Mouse (Mus musculus): Measurements from ENCODE around the gene Tcf23.
"Not testable (repeated sequence)": the region's sequence is repeated elsewhere in the genome, so short reads cannot be mapped to it uniquely, and the experiment has no call there.

Gene Tcf23

DNA sequence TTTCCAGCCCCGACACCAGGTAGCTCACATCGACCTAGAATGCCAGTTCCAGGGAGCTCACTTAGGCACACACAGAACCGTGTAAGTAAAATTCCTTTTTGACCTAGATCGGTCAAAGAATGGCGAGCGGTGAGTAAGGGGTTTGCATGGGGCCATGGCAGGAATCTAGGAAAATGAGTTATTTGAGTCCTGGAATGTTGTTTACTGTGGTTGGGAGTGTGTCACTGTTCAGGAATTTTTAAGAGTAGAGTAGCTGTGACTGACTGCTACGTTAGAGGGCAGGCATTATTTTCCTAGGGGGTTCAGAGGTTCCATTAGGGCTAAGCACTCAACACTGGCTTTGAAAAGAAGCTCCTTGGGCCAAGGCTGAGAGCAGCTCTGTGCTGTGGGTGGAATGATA lies 31.7 kb downstream of the Tcf23 start:
- DNase-seq: no peak

DNA sequence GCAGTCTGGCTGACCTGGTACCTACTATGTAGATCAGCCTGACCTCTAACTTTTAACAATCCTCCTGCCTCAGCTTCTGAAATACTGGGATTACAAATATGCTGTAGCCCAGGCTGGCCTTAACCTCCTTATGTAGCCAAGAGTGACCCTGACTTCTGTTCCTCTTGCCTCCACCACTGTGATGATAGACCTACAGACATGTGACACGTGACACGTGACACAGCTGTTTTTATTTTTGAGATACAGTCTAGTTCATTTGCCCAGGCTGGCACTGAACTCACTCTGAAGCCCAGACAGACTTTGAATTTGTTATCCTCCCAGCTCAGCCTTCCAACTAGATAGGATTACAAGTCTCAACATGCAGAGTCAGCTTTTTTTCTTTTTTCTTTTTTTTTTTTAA lies 32.5 kb downstream of the Tcf23 start:
- no peak for DNase-seq

DNA sequence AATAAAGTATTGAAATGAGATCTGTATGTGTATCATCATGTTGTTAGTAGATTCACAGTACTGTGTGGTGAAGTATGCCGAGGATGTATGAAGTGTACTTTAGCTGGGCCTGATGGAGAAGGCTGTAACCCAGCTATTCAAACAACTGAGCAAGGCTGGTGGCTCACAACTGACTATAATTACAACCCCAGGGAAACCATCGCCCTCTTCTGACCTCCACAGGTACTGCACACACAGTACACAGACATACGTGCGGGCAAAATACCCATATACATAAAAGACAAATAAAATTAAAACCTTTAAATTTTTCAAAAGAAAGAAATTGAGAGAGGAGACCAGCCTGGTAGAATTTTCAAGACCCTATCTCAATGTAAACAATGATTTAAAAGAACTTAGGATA lies 33.1 kb downstream of the Tcf23 start:
- DNase-seq: no peak

DNA sequence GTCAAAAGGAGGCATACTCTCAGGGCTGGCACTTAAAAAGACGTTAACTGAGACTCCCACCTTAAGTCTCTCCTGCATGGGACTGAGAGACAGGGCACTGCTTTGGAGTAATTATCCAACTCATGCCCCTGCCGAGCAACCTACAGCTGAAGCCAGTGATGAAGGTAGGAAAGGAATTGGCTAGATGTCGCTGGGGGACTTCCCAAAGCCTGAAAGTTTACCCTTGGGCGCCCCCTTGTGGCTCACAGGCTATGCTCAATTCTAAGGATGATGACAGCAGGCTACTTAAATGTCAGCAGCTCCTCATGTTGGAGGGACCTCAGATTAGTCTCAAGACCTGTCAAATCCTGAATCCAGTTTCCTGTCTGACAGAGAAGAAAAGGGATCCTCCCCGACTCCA lies 35.7 kb downstream of the Tcf23 start:
- peak; percentile 93 to 95 for DNase-seq

DNA sequence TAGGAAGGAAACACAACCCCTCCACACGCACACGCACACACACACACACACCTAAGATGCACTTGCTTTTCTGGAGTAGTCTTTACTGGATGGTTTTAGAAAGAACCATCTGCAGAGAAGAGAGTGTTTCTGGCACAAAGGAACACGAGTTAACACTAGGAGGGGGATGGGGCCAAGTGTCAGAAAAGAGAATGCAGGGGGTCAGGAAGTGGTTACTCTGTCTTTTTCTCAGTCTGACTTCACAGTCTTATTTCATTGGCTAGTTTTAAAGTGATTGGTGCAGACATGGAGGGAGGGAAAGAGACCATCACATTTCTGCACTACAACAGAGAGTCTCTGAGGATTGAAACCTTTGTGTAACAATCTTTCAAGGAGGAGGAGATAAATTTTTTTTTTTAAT lies 44.3 kb downstream of the Tcf23 start:
- DNase-seq: no peak

DNA sequence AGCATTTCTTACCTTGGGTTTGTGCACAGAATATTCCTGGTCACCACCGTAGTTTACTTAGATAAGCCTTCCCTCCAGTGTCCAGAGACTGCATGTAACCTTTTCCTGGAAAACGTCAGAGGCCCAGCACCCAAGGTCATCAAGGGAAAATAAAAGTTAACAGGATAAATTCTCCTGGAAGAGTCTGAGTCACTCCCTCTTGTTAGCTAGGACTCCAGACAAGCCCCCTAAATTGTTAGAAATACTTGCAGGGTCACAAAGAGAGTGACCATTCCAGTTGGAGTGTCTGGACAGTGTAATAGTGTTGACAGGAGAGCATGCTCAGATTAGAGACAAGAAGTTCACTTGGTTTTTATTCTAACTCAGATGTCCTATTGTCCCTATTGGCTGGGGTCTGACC lies 47.5 kb downstream of the Tcf23 start:
- DNase-seq: no peak

DNA sequence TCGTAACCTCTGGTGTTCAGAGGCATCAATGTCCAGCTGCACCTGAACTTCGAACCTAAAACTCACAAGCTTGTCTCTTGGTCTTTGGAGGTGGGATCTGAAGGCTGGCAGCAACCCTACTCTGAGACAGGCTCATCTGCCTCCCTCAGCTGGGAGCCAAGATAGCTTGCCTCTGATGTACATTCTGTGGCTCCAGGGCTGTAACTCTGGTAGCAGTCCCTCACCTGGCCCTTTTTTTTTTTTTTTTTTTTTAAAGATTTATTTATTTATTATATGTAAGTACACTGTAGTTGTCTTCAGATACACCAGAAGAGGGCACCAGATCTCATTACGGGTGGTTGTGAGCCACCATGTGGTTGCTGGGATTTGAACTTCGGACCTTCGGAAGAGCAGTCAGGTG lies 53.3 kb downstream of the Tcf23 start:
- DNase-seq: not testable (repeated sequence)

DNA sequence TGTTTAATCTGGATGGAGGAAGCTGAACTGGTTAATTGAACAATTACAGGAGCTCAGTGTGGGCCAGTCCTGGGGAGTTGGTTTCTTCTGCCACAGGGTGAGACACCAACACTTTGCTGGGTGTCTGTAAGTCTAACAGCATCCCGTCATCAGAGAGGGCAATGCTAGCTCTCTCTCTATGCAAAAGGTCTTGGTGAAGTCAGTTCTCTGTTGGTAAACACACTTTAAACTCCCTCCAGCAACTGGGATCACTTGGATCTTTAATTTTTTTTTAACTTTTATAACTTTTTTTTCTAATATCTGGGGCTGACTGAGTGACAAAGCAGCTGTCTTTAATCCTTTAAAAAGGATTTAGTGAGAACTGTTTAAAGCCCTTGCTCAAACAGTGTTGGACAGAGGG lies 54.2 kb downstream of the Tcf23 start:
- no peak for DNase-seq

DNA sequence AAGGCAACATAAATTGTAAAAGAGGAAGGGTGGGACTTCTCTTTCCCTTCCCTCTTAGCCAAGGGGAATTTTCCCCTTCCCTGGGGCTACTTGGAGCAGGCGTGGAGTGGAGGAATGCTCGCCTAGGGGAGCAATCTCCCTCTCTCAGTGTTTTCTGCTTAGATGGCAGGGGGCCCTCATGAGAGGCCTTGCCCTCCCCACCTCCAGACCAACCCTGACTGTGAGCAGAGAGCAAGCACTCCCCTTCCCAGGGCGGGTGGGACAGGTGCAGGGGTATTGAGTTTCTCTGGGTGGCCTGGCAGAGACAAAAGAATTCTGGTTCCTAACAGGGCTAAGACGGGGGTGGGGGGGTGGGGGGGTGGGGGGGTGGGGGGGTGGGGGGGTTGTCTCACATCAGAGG lies 54.8 kb downstream of the Tcf23 start:
- DNase-seq: no peak

DNA sequence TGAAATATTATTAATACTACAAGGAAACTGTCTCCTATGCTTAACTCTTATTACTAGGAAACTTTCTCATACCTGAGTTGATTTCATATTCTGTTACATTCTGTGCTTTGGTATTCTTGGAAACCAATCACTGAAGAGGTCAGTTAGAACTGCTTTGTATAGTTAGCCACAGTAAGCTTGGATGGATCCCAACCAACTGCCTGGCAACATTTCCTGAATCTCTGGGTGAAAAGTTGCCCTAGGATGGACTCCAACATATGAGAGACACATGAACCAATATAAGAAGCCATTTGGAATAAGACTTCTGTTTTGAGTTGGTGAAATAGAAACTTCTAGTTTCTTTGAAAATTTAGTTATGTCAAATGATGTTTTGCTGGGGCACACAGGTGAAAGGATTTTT lies 56.2 kb downstream of the Tcf23 start:
- no peak for DNase-seq
